Mouse (Mus musculus) kidney, embryonic 15.5 days (tissue): ENCODE measurements around the gene Fam98c. TPM values are rescaled to one million over a fixed set of nuclear protein-coding genes. Genes with fewer than 3 reads are reported as not detected.

Experiments used
- ATAC-seq: fragments of 200-750 bp; cut with Nextera tagmentation; replicated peaks from 2 replicates; pipeline ENCODE4 v1.8.0; 2017; ENCODE audit warnings: moderate TSS enrichment; ENCODE audit not compliant: low FRiP score
- H3K27ac ChIP-seq: fragments of 300-500 bp; sonication (generic); 2 replicates; pipeline ENCODE4 v1.5.1; 2015; ENCODE audit warnings: mild to moderate bottlenecking, inconsistent platforms
- H3K27me3 ChIP-seq: fragments of 300-500 bp; sonication (generic); 2 replicates; pipeline ENCODE4 v1.6.1; 2015; ENCODE audit warnings: inconsistent platforms
- H3K36me3 ChIP-seq: fragments of 300-500 bp; sonication (generic); 2 replicates; pipeline ENCODE4 v1.6.1; 2015; ENCODE audit warnings: inconsistent platforms
- H3K4me1 ChIP-seq: fragments of 300-500 bp; sonication (generic); 2 replicates; pipeline ENCODE4 v1.6.1; 2015; ENCODE audit warnings: inconsistent platforms
- H3K4me2 ChIP-seq: fragments of 300-500 bp; sonication (generic); 2 replicates; pipeline ENCODE4 v1.6.1; 2015; ENCODE audit warnings: moderate library complexity, mild to moderate bottlenecking, inconsistent platforms
- H3K4me3 ChIP-seq: fragments of 300-500 bp; sonication (generic); replicated peaks from 2 replicates; pipeline ENCODE4 v1.5.1; 2015; ENCODE audit warnings: mild to moderate bottlenecking, inconsistent platforms
- H3K9ac ChIP-seq: fragments of 300-500 bp; sonication (generic); 2 replicates; pipeline ENCODE4 v1.6.1; 2015; ENCODE audit warnings: mild to moderate bottlenecking, inconsistent platforms
- H3K9me3 ChIP-seq: fragments of 300-500 bp; sonication (generic); replicated peaks from 2 replicates; pipeline ENCODE4 v1.6.1; 2016; ENCODE audit warnings: inconsistent platforms
- WGBS: fragments of 180-500 bp; shearing (Covaris S2); methylation state at CpG from one replicate; pipeline ENCODE4 v1.1.7; 2015; ENCODE audit warnings: mixed read lengths; 5-methylcytosine and 5-hydroxymethylcytosine counted together
- polyA plus RNA-seq: library from polyadenylated mRNA; unstranded; fragments of >200 nt; fragmentation: Nextera tagmentation; extraction: Ambion mirVana; gene quantifications from 2 replicates; pipeline ENCODE4 v1.2.1, GENCODE M21; 2015

Fam98c gene
- polyA plus RNA-seq, 1 experiment from 2014 or later = 21.4 TPM

DNA sequence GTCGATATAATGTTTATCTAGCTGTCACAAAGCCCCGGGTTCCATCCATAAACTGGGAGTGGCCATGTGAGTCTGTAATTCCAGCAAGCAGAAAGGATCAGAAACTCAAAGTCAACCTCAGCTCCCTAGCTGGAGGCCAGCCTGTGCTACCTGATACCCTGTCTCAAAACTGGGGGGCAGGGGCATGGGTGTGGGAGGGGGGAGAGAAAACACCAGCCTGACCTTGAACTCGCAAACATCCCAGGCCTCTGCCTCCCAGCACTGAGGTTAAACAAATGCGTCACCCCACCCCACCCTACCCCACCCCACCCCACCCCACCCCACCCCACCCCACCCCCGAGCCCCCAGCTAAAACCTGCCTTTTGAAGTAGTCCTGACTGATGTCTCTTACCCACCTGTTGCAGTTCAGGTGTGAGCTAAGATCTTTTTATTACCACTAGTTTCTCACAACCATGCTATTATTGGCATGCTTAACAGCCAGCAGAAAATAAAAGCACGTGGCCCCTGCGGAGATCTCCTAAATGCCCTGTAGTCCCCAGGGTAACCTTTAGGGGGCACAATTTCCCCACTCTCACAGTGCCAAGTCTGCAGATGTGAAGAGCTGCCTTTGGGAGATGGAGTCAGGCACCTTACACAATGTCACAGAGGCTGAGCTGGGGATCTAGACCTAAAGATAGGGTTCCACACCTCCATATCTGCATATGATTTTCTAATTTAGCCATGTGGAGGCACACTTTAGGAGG is 29.7 kb downstream of the Fam98c start:
- Histone ChIP-seq H3K4me3 (no peak overlapping the region), H3K27ac (no peak overlapping the region), H3K4me1 (peaks cover 23% of the 10 kb centered on the region), H3K9me3 (no peaks in the 10 kb centered on the region), H3K4me2 (no peak overlapping the region), H3K27me3 (peaks cover 3% of the 10 kb centered on the region; the same call in 1 of the 2 replicates), H3K9ac (no peak overlapping the region), H3K36me3 (no peaks in the 10 kb centered on the region)
- WGBS = 13% methylated on average over 7 of the region's 7 CpGs
- ATAC-seq = no peak

DNA sequence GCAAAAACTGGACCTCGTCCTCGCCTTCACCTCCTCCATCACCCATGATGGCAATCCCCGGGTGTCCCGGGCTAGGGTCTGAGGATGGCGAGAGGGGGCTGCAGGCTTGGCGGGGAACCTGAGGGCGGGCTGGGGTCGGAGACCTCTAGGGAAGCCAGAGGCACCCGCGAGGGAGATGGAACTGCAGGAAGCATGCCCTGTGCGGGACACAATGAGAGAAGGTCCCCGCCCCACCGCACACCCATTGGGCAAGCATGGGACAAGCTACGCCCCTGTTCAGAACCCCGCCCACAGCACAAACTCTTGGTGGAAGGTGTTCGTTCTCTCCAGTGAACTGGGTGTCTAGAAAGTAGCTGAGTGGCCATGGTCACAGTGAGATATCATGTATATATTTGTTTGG is 31.1 kb downstream of the Fam98c start, which contains the start of gene Ryr1:
TSS of gene Ryr1 (minus strand) at position 210 of the 400 bp plus-strand sequence.
- H3K9me3 ChIP-seq = no peaks in the 10 kb centered on the region
- H3K9ac ChIP-seq = peak within 1 kb of the TSS; percentile 42
- peak within 1 kb of the TSS; percentile 46 for H3K4me3 ChIP-seq
- peaks cover 3% of the 10 kb centered on the region; the same call in 1 of the 2 replicates for H3K27me3 ChIP-seq
- under 1% methylated on average over 16 of the region's 16 CpGs for WGBS
- peak within 1 kb of the TSS; percentile 88 for H3K4me2 ChIP-seq
- ATAC-seq = peak; percentile 86
- H3K4me1 ChIP-seq = peaks cover 23% of the 10 kb centered on the region
- H3K27ac ChIP-seq = no peak within 1 kb of the TSS
- no peaks in the 10 kb centered on the region for H3K36me3 ChIP-seq

DNA sequence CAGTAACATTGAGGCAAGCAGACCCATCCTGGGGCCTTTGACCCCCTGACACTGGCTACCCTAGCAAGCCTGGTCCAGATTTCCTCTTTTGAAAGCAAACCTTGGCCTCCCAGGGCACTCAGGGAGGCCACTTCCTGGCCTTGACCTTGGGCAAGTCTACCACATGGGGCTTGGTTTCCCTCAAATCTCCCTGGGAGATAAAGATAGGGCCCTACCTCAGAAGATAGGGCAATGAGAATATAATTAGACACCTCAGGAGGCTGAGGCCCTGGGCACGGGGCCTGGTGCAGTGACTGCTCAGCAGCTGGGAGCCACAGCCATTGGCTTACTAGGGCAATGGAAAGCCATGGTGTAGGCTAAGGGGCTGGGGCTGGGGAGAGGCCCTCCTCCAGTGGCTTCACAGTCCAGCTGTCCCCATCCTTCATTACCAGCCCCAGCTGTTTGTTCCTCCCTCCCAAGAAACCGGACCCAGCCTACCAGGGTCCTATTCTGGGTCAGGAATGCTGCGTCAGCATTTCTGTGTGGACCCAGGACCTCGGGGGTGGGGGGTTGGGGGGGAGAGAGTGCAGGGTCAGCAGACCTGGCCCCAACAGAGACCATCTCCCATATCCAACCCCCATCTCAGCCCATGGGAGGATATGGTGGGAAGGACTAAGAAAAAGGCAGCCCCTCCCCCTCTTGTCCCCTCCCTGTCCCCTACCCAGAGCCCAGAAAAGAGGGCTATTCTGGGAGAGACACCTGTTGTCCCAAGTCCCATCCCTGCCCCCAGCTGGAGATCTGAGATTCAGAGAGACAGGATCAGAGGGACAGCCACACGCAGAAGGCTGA is 32.3 kb downstream of the Fam98c start:
- Histone ChIP-seq H3K4me3 (peak overlapping the region; percentile 46), H3K4me2 (peak overlapping the region; percentile 88), H3K36me3 (no peaks in the 10 kb centered on the region), H3K4me1 (peaks cover 23% of the 10 kb centered on the region), H3K27ac (no peak overlapping the region), H3K27me3 (peaks cover 3% of the 10 kb centered on the region; the same call in 1 of the 2 replicates), H3K9me3 (no peaks in the 10 kb centered on the region), H3K9ac (no peak overlapping the region)
- peak; percentile 35; the same call in 1 of the 2 replicates for ATAC-seq
- 34% methylated on average over 5 of the region's 5 CpGs for WGBS

DNA sequence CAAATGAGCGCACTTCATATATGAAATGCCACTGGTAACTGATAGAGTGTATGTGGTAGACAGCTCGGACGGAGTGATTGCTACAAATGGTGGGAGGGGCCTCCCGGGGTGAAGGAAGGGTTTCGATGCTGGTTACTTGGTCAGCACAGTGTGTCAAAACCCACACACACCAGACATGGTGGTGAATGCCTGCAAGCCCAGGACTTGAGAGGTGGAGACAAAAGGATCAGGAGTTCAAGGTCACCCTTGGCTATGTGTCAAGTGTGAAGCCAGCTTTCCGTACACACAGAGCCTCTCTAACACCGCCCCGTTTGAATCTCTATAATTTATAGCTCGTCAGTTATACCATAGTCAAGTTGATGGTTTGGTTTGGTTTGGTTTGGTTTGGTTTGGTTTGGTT is 33.2 kb downstream of the Fam98c start:
- H3K36me3 ChIP-seq = no peaks in the 10 kb centered on the region
- no peaks in the 10 kb centered on the region for H3K9me3 ChIP-seq
- no peak for ATAC-seq
- 90% methylated on average over 9 of the region's 9 CpGs for WGBS
- peaks cover 29% of the 10 kb centered on the region for H3K4me1 ChIP-seq
- H3K27ac ChIP-seq = no peak overlapping the region
- no peak overlapping the region for H3K4me2 ChIP-seq
- peaks cover 8% of the 10 kb centered on the region; the same call in 1 of the 2 replicates for H3K27me3 ChIP-seq
- no peak overlapping the region for H3K4me3 ChIP-seq
- no peak overlapping the region for H3K9ac ChIP-seq

DNA sequence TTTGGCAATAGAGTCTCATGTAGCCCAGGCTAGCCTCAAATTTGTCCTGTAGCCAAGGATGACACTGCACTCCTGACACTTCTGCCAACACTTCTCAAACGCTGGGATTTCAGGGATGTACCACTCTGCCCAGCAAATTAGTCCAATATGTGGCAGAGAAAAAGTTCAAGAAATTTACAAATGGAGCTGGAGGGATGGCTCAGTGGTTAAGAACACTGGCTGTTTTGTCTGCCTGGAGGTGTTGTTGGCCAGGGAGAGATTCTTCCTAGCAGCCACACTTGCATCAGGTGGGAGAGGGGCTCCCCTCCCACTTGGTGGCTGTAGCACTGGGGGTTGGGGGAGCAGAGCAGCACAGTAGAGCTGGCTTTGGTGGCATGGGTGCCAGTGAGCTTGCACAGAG is 36.5 kb downstream of the Fam98c start:
- ATAC-seq = no peak
- H3K27me3 ChIP-seq = peaks cover 8% of the 10 kb centered on the region; the same call in 1 of the 2 replicates
- no peak overlapping the region for H3K4me2 ChIP-seq
- H3K4me1 ChIP-seq = peaks cover 18% of the 10 kb centered on the region
- no peak overlapping the region for H3K4me3 ChIP-seq
- H3K36me3 ChIP-seq = no peaks in the 10 kb centered on the region
- no peak overlapping the region for H3K9ac ChIP-seq
- WGBS = 78% methylated on average over 1 of the region's 1 CpGs
- no peaks in the 10 kb centered on the region for H3K9me3 ChIP-seq
- no peak overlapping the region for H3K27ac ChIP-seq

DNA sequence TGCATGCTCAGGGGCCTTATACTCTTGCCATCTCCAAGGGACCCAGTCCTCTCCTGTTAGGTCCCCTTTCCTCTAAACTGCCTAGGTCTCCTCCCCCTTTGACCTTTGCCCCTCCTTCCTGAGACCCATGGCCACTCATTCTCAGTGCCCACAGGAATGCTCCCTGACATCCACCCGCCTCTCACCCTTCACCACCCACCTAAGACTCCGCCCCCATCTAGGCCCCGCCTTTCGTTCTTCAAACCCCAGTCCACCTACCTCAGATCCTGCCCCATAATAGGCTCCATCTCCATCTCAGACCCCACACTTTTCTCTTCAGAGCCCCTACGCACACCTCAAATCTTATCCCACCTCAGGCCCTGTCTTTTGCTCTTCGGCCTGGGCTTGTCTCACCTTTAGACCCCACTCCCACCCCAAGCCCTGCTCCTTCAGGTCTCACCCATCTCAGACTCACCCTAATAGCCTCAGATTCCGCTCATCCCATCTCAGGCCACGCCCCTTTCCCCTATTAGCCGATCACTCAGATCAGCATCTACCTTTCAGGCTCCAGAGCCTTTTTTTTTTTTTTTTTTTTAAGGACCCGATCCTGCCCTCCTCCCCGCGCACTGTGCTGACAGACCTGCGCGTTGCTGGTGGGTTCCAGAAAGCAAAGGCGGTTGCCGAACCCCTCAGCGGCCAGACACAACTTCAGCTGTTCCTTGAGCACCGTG is 37.7 kb downstream of the Fam98c start:
- H3K27me3 ChIP-seq = peaks cover 5% of the 10 kb centered on the region; the same call in 1 of the 2 replicates
- H3K9me3 ChIP-seq = no peaks in the 10 kb centered on the region
- WGBS = 16% methylated on average over 18 of the region's 18 CpGs
- H3K4me3 ChIP-seq = no peak overlapping the region
- 0 out of 2 replicates have a peak, but pooled peaks cover 7% of the 10 kb centered on the region for H3K4me1 ChIP-seq
- H3K4me2 ChIP-seq = no peak overlapping the region
- H3K36me3 ChIP-seq = no peaks in the 10 kb centered on the region
- H3K27ac ChIP-seq = no peak overlapping the region
- H3K9ac ChIP-seq = no peak overlapping the region
- 0 out of 2 replicates have a peak, but pooled peaks have one; percentile 41 for ATAC-seq

DNA sequence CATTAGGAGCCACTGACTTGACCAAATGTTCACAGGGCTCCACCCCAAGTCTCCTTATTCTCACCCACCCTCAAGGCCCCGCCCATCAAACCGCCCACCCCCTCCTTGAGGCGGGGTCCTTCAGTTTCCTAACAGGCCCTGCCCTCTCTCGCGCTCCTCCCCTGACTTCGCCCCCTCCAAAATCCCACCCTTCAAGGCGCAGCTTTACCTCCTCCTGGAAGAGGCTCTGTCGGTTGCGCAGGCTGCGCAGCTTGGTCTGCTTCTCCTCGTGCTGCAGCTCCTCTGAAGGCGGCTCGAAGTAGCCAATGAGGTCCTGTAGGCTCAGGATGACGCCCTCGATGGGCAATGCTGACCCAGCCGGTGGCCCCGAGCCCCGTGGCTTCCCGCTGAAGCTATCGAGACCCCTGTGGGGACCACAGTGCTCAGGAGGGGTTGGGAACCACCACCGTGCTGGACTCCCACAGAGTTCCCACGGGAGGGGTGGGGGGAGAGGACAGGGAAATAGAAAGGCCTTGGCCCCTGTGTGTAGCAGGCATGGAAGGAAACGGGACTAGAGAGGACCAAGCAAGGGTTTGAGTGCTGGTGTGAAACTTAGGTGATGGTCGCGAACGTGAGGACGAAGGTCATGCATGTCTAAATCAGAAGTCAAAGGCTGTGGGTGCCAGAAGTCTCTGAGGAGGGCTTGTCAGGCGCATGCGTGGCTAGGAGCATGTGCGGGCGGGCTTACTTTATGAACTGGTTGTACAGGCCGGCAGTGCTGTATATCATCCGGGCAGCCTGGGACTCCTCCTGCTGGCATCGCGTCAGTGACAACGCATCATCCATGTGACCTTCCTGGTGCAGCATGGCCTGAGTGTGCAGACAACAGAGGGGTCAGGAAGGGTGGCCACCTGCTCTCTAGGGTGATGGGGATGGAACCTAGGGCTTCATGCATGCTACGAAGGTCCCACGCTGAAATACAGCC is 46.8 kb downstream of the Fam98c start:
- Histone ChIP-seq H3K9ac (no peak overlapping the region), H3K4me1 (peaks cover 9% of the 10 kb centered on the region), H3K4me2 (peak overlapping the region; percentile 57)

More for the DNA sequence above, 46.8 kb downstream of the Fam98c start:
- peak; percentile 71 for ATAC-seq
- H3K9me3 ChIP-seq = no peaks in the 10 kb centered on the region
- H3K27ac ChIP-seq = no peak overlapping the region
- 21% methylated on average over 38 of the region's 38 CpGs for WGBS
- peak overlapping the region; percentile 27 for H3K4me3 ChIP-seq
- H3K36me3 ChIP-seq = no peaks in the 10 kb centered on the region
- peaks cover 8% of the 10 kb centered on the region; the same call in 1 of the 2 replicates for H3K27me3 ChIP-seq

Other genes with a start within 250 kb of the Fam98c start
- gene Actn4, start 193.9 kb downstream of the Fam98c start, polyA plus RNA-seq = 288 and 312 TPM in 2 replicates
- gene Eif3k, start 174.4 kb downstream of the Fam98c start, polyA plus RNA-seq = 401 and 402 TPM in 2 replicates
- gene Map4k1, start 174.2 kb downstream of the Fam98c start, polyA plus RNA-seq = 9.0 and 9.6 TPM in 2 replicates
- 1.6 and 1.8 TPM in 2 replicates for gene Ryr1, start 31.1 kb downstream of the Fam98c start, polyA plus RNA-seq
- 0.48 and 1.2 TPM in 2 replicates for gene Rasgrp4, start 21.4 kb downstream of the Fam98c start, polyA plus RNA-seq
- gene Ggn, start 14.0 kb upstream of the Fam98c start, polyA plus RNA-seq = 0.72 and 1.00 TPM in 2 replicates
- gene Spred3, start 14.2 kb upstream of the Fam98c start, polyA plus RNA-seq = 3.4 and 4.0 TPM in 2 replicates
- gene Psmd8, start 24.5 kb upstream of the Fam98c start, polyA plus RNA-seq = 263 and 266 TPM in 2 replicates
- gene Catsperg1, start 57.8 kb upstream of the Fam98c start, polyA plus RNA-seq = 0.96 and 1.1 TPM in 2 replicates
- 1.6 and 1.7 TPM in 2 replicates for gene Kcnk6, start 76.3 kb upstream of the Fam98c start, polyA plus RNA-seq
- gene Yif1b, start 82.1 kb upstream of the Fam98c start, polyA plus RNA-seq = 122 and 123 TPM in 2 replicates
- 7.6 and 11.2 TPM in 2 replicates for gene 2200002D01Rik, start 92.2 kb upstream of the Fam98c start, polyA plus RNA-seq
- gene Spint2, start 125.7 kb upstream of the Fam98c start, polyA plus RNA-seq = 236 and 245 TPM in 2 replicates
- 21.0 and 23.7 TPM in 2 replicates for gene Ppp1r14a, start 133.1 kb upstream of the Fam98c start, polyA plus RNA-seq
- 3.1 and 5.9 TPM in 2 replicates for gene Dpf1, start 147.7 kb upstream of the Fam98c start, polyA plus RNA-seq